Mouse (Mus musculus) heart, embryonic 12.5 days (tissue): ENCODE measurements around the gene Klhdc8b. TPM values are rescaled to one million over a fixed set of nuclear protein-coding genes. Genes with fewer than 3 reads are reported as not detected.

Experiments
- ATAC-seq: fragments of 200-750 bp; cut with Nextera tagmentation; 2 replicates; pipeline ENCODE4 v1.8.0; 2017; ENCODE audit warnings: moderate TSS enrichment, moderate library complexity; ENCODE audit not compliant: insufficient number of reproducible peaks, low FRiP score
- H3K27ac ChIP-seq: fragments of 300-500 bp; sonication (generic); 2 replicates; pipeline ENCODE4 v1.5.1; 2016; ENCODE audit warnings: mild to moderate bottlenecking, moderate library complexity; ENCODE audit not compliant: poor library complexity, severe bottlenecking
- H3K27me3 ChIP-seq: fragments of 300-500 bp; sonication (generic); replicated peaks from 2 replicates; pipeline ENCODE4 v1.6.1; 2016; ENCODE audit warnings: mild to moderate bottlenecking, moderate library complexity
- H3K36me3 ChIP-seq: fragments of 300-500 bp; sonication (generic); 2 replicates; pipeline ENCODE4 v1.6.1; 2016; ENCODE audit warnings: mild to moderate bottlenecking, moderate library complexity
- H3K4me1 ChIP-seq: fragments of 300-500 bp; sonication (generic); replicated peaks from 2 replicates; pipeline ENCODE4 v1.6.1; 2016; ENCODE audit warnings: mild to moderate bottlenecking
- H3K4me2 ChIP-seq: fragments of 300-500 bp; sonication (generic); 2 replicates; pipeline ENCODE4 v1.6.1; 2016; ENCODE audit warnings: mild to moderate bottlenecking, moderate library complexity
- H3K4me3 ChIP-seq: fragments of 300-500 bp; sonication (generic); 2 replicates; pipeline ENCODE4 v1.5.1; 2016; ENCODE audit warnings: mild to moderate bottlenecking
- H3K9ac ChIP-seq: fragments of 300-500 bp; sonication (generic); 2 replicates; pipeline ENCODE4 v1.6.1; 2016; ENCODE audit warnings: mild to moderate bottlenecking, moderate library complexity
- H3K9me3 ChIP-seq: fragments of 300-500 bp; sonication (generic); replicated peaks from 2 replicates; pipeline ENCODE4 v1.6.1; 2016; ENCODE audit warnings: mild to moderate bottlenecking, moderate library complexity
- WGBS: fragments of 180-500 bp; shearing (Covaris S2); methylation state at CpG from one replicate; pipeline ENCODE4 v1.1.7; 2016; 5-methylcytosine and 5-hydroxymethylcytosine counted together
- polyA plus RNA-seq: library from polyadenylated mRNA; unstranded; fragments of >200 nt; fragmentation: Nextera tagmentation; extraction: Ambion mirVana; gene quantifications from 2 replicates; pipeline ENCODE4 v1.2.1, GENCODE M21; 2016

The Klhdc8b gene
- polyA plus RNA-seq, 1 experiment from 2014 or later: 99.1 TPM

GRCm38 (mm10) chr9:108480813-108481519 is 19.6 kb upstream of the Klhdc8b start:
- H3K9ac ChIP-seq: peak overlapping the region; percentile 85
- no peak for ATAC-seq
- H3K36me3 ChIP-seq: peaks cover 45% of the 10 kb centered on the region
- 86% methylated on average over 28 of the region's 28 CpGs for WGBS
- peak overlapping the region; percentile 90 for H3K4me2 ChIP-seq
- peaks cover 27% of the 10 kb centered on the region for H3K4me1 ChIP-seq
- no peaks in the 10 kb centered on the region for H3K27me3 ChIP-seq
- H3K4me3 ChIP-seq: peak overlapping the region; percentile 61; the same call in 1 of the 2 replicates
- peak overlapping the region; percentile 11 for H3K27ac ChIP-seq
- no peaks in the 10 kb centered on the region for H3K9me3 ChIP-seq

- Histone ChIP-seq H3K27ac (peak within 1 kb of the TSS; percentile 86), H3K9ac (peak within 1 kb of the TSS; percentile 85), H3K27me3 (no peaks in the 10 kb centered on the region), H3K4me2 (peak within 1 kb of the TSS; percentile 90), H3K4me1 (peaks cover 27% of the 10 kb centered on the region), H3K9me3 (no peaks in the 10 kb centered on the region), H3K4me3 (peak within 1 kb of the TSS; percentile 61), H3K36me3 (peaks cover 34% of the 10 kb centered on the region)
- 10% methylated on average over 10 of the region's 10 CpGs for WGBS
- peak; percentile 52 for ATAC-seq
Observed at GRCm38 (mm10) chr9:108479721-108480351, 18.5 kb upstream of the Klhdc8b start, which contains the start of gene Lamb2. Gene Lamb2 (plus strand): TSS chr9:108479736.

GRCm38 (mm10) chr9:108479241-108479640 is 17.9 kb upstream of the Klhdc8b start:
- H3K27ac ChIP-seq: no peak overlapping the region
- 37% methylated on average over 11 of the region's 11 CpGs for WGBS
- no peak overlapping the region for H3K4me3 ChIP-seq
- no peak overlapping the region for H3K9ac ChIP-seq
- ATAC-seq: no peak
- H3K27me3 ChIP-seq: no peaks in the 10 kb centered on the region
- H3K36me3 ChIP-seq: peaks cover 29% of the 10 kb centered on the region
- peaks cover 27% of the 10 kb centered on the region for H3K4me1 ChIP-seq
- H3K4me2 ChIP-seq: peak overlapping the region; percentile 90
- no peaks in the 10 kb centered on the region for H3K9me3 ChIP-seq

GRCm38 (mm10) chr9:108478638-108479156 is 17.3 kb upstream of the Klhdc8b start:
- H3K4me2 ChIP-seq: peak overlapping the region; percentile 90

GRCm38 (mm10) chr9:108474528-108474927 is 13.1 kb upstream of the Klhdc8b start:
- H3K4me3 ChIP-seq: no peak overlapping the region
- no peak overlapping the region for H3K27ac ChIP-seq
- no peak for ATAC-seq
- no peak overlapping the region for H3K4me2 ChIP-seq
- H3K4me1 ChIP-seq: peaks cover 5% of the 10 kb centered on the region; the same call in 1 of the 2 replicates
- no peaks in the 10 kb centered on the region for H3K9me3 ChIP-seq
- 60% methylated on average over 1 of the region's 1 CpGs for WGBS
- H3K9ac ChIP-seq: no peak overlapping the region
- H3K36me3 ChIP-seq: no peaks in the 10 kb centered on the region
- H3K27me3 ChIP-seq: no peaks in the 10 kb centered on the region

More at GRCm38 (mm10) chr9:108478638-108479156, 17.3 kb upstream of the Klhdc8b start:
- 1% methylated on average over 20 of the region's 20 CpGs for WGBS
- peak; percentile 63 for ATAC-seq
- Histone ChIP-seq H3K36me3 (peaks cover 24% of the 10 kb centered on the region), H3K4me3 (peak overlapping the region; percentile 55), H3K27me3 (no peaks in the 10 kb centered on the region), H3K27ac (peak overlapping the region; percentile 86), H3K9ac (peak overlapping the region; percentile 66), H3K9me3 (no peaks in the 10 kb centered on the region), H3K4me1 (peaks cover 27% of the 10 kb centered on the region)

- WGBS: 54% methylated on average over 4 of the region's 4 CpGs
Observed at GRCm38 (mm10) chr9:108469845-108470244, 8.5 kb upstream of the Klhdc8b start.

GRCm38 (mm10) chr9:108469430-108469829 is 8.0 kb upstream of the Klhdc8b start:
- no peaks in the 10 kb centered on the region for H3K27me3 ChIP-seq
- H3K4me2 ChIP-seq: no peak overlapping the region
- no peak for ATAC-seq
- H3K9ac ChIP-seq: no peak overlapping the region
- peaks cover 29% of the 10 kb centered on the region for H3K36me3 ChIP-seq
- no peak overlapping the region for H3K4me3 ChIP-seq
- WGBS: 70% methylated on average over 5 of the region's 5 CpGs
- no peaks in the 10 kb centered on the region for H3K9me3 ChIP-seq
- no peak overlapping the region for H3K27ac ChIP-seq
- H3K4me1 ChIP-seq: no peaks in the 10 kb centered on the region

More at GRCm38 (mm10) chr9:108469845-108470244, 8.5 kb upstream of the Klhdc8b start:
- Histone ChIP-seq H3K4me2 (no peak overlapping the region), H3K9ac (no peak overlapping the region), H3K27ac (no peak overlapping the region), H3K27me3 (no peaks in the 10 kb centered on the region), H3K9me3 (no peaks in the 10 kb centered on the region), H3K4me3 (no peak overlapping the region), H3K36me3 (peaks cover 25% of the 10 kb centered on the region), H3K4me1 (no peaks in the 10 kb centered on the region)
- ATAC-seq: no peak

- H3K27me3 ChIP-seq: no peaks in the 10 kb centered on the region
- no peak overlapping the region for H3K27ac ChIP-seq
- 95% methylated on average over 2 of the region's 2 CpGs for WGBS
- no peak overlapping the region for H3K9ac ChIP-seq
- no peak for ATAC-seq
- H3K4me2 ChIP-seq: no peak overlapping the region
- H3K36me3 ChIP-seq: peaks cover 50% of the 10 kb centered on the region
- H3K4me3 ChIP-seq: no peak overlapping the region
- H3K4me1 ChIP-seq: peaks cover 13% of the 10 kb centered on the region
- H3K9me3 ChIP-seq: no peaks in the 10 kb centered on the region
Observed at GRCm38 (mm10) chr9:108466219-108466618, 4.8 kb upstream of the Klhdc8b start.

- 96% methylated on average over 9 of the region's 9 CpGs for WGBS
- H3K36me3 ChIP-seq: peaks cover 50% of the 10 kb centered on the region
Observed at GRCm38 (mm10) chr9:108463713-108464112, 2.3 kb upstream of the Klhdc8b start.

GRCm38 (mm10) chr9:108462192-108462591 is 811 bp upstream of the Klhdc8b start:
- 78% methylated on average over 10 of the region's 10 CpGs for WGBS
- peak overlapping the region; percentile 27 for H3K9ac ChIP-seq
- peak overlapping the region; percentile 96 for H3K4me2 ChIP-seq
- H3K4me3 ChIP-seq: no peak overlapping the region
- no peak for ATAC-seq
- H3K4me1 ChIP-seq: peaks cover 15% of the 10 kb centered on the region
- no peaks in the 10 kb centered on the region for H3K9me3 ChIP-seq
- peaks cover 42% of the 10 kb centered on the region for H3K36me3 ChIP-seq
- no peaks in the 10 kb centered on the region; the same call in 1 of the 2 replicates for H3K27me3 ChIP-seq
- no peak overlapping the region for H3K27ac ChIP-seq

More at GRCm38 (mm10) chr9:108463713-108464112, 2.3 kb upstream of the Klhdc8b start:
- Histone ChIP-seq H3K4me2 (no peak overlapping the region), H3K27me3 (no peaks in the 10 kb centered on the region; the same call in 1 of the 2 replicates), H3K9ac (no peak overlapping the region), H3K4me1 (peaks cover 15% of the 10 kb centered on the region), H3K4me3 (no peak overlapping the region), H3K9me3 (no peaks in the 10 kb centered on the region), H3K27ac (no peak overlapping the region)
- ATAC-seq: no peak

GRCm38 (mm10) chr9:108461675-108462074 is 294 bp upstream of the Klhdc8b start:
- Histone ChIP-seq H3K27me3 (no peaks in the 10 kb centered on the region; the same call in 1 of the 2 replicates), H3K4me3 (peak overlapping the region; percentile 80), H3K9ac (peak overlapping the region; percentile 84), H3K9me3 (no peaks in the 10 kb centered on the region), H3K27ac (no peak overlapping the region), H3K4me1 (peaks cover 15% of the 10 kb centered on the region), H3K4me2 (peak overlapping the region; percentile 96), H3K36me3 (peaks cover 41% of the 10 kb centered on the region)
- 86% methylated on average over 5 of the region's 5 CpGs for WGBS
- no peak for ATAC-seq
